Mouse (Mus musculus): ENCODE measurements around the gene Pde6c.

GRCm38 (mm10) chr19:38195245-38195644 is 62.7 kb downstream of the Pde6c start:
- no peak for TF ChIP-seq POLR2A (IDR thresholded peaks at IDR 0.05; ENCODE audit: low read depth, low read length)
- no peak for TF ChIP-seq CTCF (IDR thresholded peaks at IDR 0.05; ENCODE audit: extremely low read depth, insufficient read depth, insufficient read length, insufficient replicate concordance)

Measured in spleen, adult 2 months (tissue).